Mouse (Mus musculus) cerebellum, adult 2 months (tissue): ENCODE results near the gene Olfr571.

Experiments used
- CTCF ChIP-seq: fragments of 200-500 bp; IDR thresholded peaks from 2 replicates; pipeline ENCODE4 v1.5.1; 2011; ENCODE audit warnings: low read depth, mild to moderate bottlenecking, control low read depth, low read length, moderate library complexity, borderline replicate concordance; ENCODE audit not compliant: insufficient read depth
- POLR2A ChIP-seq: fragments of 200-500 bp; IDR thresholded peaks from 2 replicates; pipeline ENCODE4 v1.6.1; 2011; ENCODE audit warnings: low read length, control low read depth, borderline replicate concordance; ENCODE audit not compliant: insufficient read depth

DNA sequence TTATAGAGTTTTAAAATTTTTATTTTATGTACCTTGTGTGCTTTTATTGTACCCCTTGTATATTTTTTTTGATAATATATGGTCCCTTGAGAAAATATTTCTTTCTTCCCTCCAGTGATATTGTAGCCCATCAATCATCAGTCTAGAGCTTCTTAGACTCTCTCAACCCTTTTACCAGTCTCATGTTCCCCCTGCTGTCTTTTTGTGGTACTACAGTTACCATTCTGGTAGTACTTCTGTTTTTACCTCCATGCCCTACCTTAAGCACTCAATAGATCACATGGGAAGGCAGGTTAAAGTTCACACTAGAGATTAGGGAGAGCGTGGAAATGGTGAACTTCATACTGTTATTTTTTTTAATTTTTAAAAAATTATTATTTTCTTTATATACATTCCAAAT lies 2.3 kb upstream of the Olfr571 start:
- TF ChIP-seq POLR2A (no peak), CTCF (no peak)
